Mouse (Mus musculus) limb, embryonic 15.5 days (tissue): Measurements from ENCODE around the gene Hoxd9. TPM values are rescaled to one million over a fixed set of nuclear protein-coding genes. Genes with fewer than 3 reads are reported as not detected.

ENCODE experiments used
- ATAC-seq: fragments of 200-750 bp; cut with Nextera tagmentation; 2 replicates; pipeline ENCODE4 v1.8.0; 2017; ENCODE audit warnings: low read depth, moderate TSS enrichment; ENCODE audit not compliant: insufficient number of reproducible peaks, low FRiP score, low TSS enrichment
- H3K27ac ChIP-seq: fragments of 300-500 bp; sonication (generic); 2 replicates; pipeline ENCODE4 v1.5.1; 2015; ENCODE audit warnings: moderate library complexity, mild to moderate bottlenecking, inconsistent platforms
- H3K27me3 ChIP-seq: fragments of 300-500 bp; sonication (generic); 2 replicates; pipeline ENCODE4 v1.6.1; 2015; ENCODE audit warnings: inconsistent platforms
- H3K36me3 ChIP-seq: fragments of 300-500 bp; sonication (generic); 2 replicates; pipeline ENCODE4 v1.6.1; 2015; ENCODE audit warnings: inconsistent platforms
- H3K4me1 ChIP-seq: fragments of 300-500 bp; sonication (generic); 2 replicates; pipeline ENCODE4 v1.6.1; 2015; ENCODE audit warnings: inconsistent platforms
- H3K4me2 ChIP-seq: fragments of 300-500 bp; sonication (generic); 2 replicates; pipeline ENCODE4 v1.6.1; 2015; ENCODE audit warnings: mild to moderate bottlenecking, inconsistent platforms
- H3K4me3 ChIP-seq: fragments of 300-500 bp; sonication (generic); 2 replicates; pipeline ENCODE4 v1.5.1; 2015; ENCODE audit warnings: mild to moderate bottlenecking, inconsistent platforms
- H3K9ac ChIP-seq: fragments of 300-500 bp; sonication (generic); 2 replicates; pipeline ENCODE4 v1.6.1; 2015; ENCODE audit warnings: inconsistent platforms
- H3K9me3 ChIP-seq: fragments of 300-500 bp; sonication (generic); 2 replicates; pipeline ENCODE4 v1.6.1; 2016; ENCODE audit warnings: inconsistent platforms
- WGBS: fragments of 180-500 bp; shearing (Covaris S2); methylation state at CpG from one replicate; pipeline ENCODE4 v1.1.7; 2015; 5-methylcytosine and 5-hydroxymethylcytosine counted together
- polyA plus RNA-seq: library from polyadenylated mRNA; unstranded; fragments of >200 nt; fragmentation: Nextera tagmentation; extraction: Ambion mirVana; gene quantifications from 2 replicates; pipeline ENCODE4 v1.2.1, GENCODE M21; 2015

The Hoxd9 gene
- polyA plus RNA-seq, 1 experiment from 2014 or later, result 7.1 TPM

DNA sequence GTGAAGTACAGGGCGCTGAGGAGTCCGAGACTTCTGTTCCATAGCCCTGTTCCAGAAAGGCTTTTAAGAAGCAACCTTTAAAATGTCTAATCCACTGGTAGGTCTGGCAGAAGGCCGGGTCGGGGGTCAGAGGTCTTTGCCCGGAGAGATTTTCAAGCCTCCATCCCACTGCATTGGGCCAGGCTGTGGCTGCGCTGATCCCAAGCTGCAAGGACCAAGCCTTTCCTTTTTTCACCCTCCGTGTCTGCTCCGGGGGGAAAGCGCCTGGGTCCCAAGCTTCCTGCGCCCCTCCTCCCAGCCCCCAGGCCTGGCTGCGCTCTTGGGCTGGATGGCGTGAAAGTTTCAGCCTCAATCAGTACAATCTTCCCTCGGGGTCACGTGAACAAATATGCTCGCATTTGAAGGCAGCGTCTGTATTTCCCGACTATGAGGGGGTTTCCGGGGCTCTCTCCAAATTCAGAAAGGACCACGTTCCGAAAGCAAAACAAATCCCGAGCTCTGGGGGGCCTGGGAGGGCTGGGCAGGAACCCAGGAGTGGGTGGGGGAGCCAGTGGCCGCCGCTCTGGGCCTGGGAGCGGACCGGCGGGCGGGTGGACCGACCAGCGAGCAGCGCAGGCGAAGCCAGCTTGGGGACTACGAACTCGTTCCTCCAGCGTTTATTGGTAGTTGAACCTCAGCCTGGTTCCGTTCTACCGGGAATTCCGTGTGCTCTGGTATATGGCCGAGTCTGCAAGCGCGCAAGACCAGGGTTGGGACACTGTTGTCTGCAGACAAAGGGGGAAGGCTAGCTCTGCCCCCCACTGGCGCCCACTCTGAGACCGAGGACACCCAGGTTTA lies 38.5 kb downstream of the Hoxd9 start:
- peaks cover 98% of the 10 kb centered on the region for H3K27me3 ChIP-seq
- no peak for ATAC-seq
- no peaks in the 10 kb centered on the region for H3K36me3 ChIP-seq
- no peak overlapping the region for H3K9ac ChIP-seq
- H3K4me3 ChIP-seq, result peak overlapping the region; percentile 13
- H3K27ac ChIP-seq, result no peak overlapping the region
- WGBS, result 4% methylated on average over 42 of the region's 42 CpGs
- H3K4me2 ChIP-seq, result peak overlapping the region; percentile 30
- H3K4me1 ChIP-seq, result peaks cover 45% of the 10 kb centered on the region
- no peaks in the 10 kb centered on the region for H3K9me3 ChIP-seq

DNA sequence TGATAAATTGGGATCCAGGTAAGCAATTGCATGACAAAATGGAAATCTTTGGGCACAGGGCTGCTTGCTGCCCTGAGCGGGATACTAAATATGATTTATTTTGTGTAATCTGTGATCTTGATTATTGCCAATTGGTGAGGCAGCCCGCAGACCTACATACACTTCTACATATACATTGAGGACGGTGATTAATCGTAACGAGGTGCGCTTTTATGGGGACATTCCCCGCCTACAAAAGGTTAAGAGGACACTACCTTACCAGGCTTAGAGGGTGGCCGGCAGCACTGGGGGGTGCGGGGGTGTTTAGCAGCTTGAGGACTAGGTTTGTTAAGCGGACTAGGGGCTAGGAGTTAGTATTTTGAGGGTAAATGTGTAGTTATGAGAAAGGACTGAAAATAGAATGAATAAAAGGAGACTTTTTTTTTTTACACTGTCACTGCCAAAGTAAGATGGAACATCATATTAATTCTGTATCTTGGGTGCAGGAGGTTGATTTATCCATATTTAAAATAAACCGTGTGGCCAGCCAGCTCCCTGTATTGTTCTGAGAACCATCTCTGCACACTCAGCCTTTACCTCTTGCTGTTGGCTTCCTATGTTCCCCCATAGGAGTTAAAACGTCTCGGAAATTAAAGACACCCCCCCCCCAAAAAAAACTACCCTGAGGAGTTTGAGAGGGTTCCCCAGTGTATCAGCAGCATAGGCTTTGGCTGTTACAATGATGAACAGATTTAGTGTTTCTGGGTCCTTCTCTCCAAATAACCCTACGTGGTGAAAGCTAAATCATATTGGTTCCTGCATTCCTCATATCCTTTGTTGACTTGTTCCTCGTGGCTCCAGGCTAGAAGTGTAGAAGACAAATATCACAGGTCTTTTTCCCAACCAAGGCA lies 39.4 kb downstream of the Hoxd9 start:
- Histone ChIP-seq H3K27me3 (peaks cover 98% of the 10 kb centered on the region), H3K4me3 (peak overlapping the region; percentile 13; the same call in 1 of the 2 replicates), H3K4me2 (no peak overlapping the region), H3K9ac (no peak overlapping the region), H3K9me3 (no peaks in the 10 kb centered on the region), H3K4me1 (peaks cover 45% of the 10 kb centered on the region), H3K27ac (no peak overlapping the region), H3K36me3 (no peaks in the 10 kb centered on the region)
- no peak for ATAC-seq
- 9% methylated on average over 15 of the region's 15 CpGs for WGBS

DNA sequence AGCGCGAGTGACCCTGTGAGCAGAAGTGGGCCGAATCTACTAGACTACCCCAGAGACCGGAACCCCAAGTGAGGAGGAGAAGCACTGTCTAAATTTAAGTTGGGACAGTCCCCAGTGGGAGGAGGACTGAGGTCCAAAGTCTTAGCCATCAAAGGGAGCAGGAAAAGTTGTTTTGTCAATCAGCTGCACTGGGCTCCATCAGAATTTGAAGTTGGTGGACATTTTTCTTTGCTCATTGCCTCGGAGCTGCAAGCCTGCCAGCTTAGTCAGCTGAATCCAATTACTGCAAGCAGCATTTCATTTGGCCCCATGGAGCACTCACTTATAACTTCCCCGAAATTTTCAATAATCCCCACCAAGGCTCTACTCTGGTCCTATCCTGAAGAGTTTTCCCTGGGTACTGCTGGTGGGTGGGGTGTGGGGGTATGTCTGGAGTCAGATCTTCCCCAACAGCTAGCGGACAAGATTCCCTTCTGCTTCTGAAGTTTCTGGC lies 40.1 kb downstream of the Hoxd9 start:
- no peaks in the 10 kb centered on the region for H3K9me3 ChIP-seq
- 14% methylated on average over 7 of the region's 7 CpGs for WGBS
- H3K36me3 ChIP-seq, result no peaks in the 10 kb centered on the region
- H3K9ac ChIP-seq, result no peak overlapping the region
- peaks cover 41% of the 10 kb centered on the region for H3K4me1 ChIP-seq
- H3K27ac ChIP-seq, result no peak overlapping the region
- no peak for ATAC-seq
- H3K27me3 ChIP-seq, result peaks cover 98% of the 10 kb centered on the region
- H3K4me2 ChIP-seq, result no peak overlapping the region
- no peak overlapping the region for H3K4me3 ChIP-seq

DNA sequence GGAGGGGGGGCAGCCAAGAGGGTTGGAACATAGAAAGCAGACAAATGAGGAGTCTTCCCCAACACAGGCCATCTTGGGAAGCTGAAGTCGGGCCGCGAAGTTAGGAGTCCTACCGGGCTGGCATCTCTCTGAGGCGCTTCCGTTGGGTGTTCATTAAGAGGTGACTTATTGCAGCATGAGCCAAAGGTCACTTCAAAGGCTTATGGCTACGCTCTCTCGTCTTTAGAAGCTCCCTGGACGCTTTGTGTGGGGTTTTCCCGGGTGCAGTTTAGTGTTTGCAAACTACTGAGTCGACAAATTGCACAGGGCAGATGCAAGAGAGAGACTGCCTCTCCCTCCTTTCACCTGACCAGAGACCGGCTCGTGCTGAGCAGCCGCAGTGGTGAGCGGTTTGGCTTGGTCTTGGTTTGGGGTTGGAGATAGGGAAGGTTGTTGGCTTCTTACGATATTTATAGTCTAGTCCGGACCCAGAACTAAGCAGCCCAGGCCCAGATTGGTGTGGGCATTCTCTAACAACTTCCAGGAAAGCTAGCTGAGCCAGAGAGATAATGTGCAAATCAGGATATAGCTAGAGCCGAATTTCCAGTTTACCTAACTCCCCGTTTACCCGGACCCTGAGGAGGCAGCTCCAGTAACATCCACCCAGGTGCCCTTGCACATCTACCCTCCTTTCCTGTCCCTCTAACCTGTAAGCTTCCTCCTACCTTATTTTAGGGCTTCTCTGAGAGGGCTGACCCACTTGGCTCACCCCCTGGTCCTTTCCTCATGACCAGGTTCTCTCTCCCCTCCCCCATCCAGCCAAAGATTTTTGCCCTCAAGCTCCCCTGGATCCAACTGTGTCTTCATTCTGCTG lies 41.3 kb downstream of the Hoxd9 start:
- H3K36me3 ChIP-seq, result no peaks in the 10 kb centered on the region
- no peak for ATAC-seq
- no peak overlapping the region for H3K27ac ChIP-seq
- H3K9ac ChIP-seq, result no peak overlapping the region
- peaks cover 37% of the 10 kb centered on the region for H3K4me1 ChIP-seq
- peaks cover 97% of the 10 kb centered on the region for H3K27me3 ChIP-seq
- WGBS, result 10% methylated on average over 20 of the region's 20 CpGs
- no peak overlapping the region for H3K4me3 ChIP-seq
- no peaks in the 10 kb centered on the region for H3K9me3 ChIP-seq
- no peak overlapping the region for H3K4me2 ChIP-seq

DNA sequence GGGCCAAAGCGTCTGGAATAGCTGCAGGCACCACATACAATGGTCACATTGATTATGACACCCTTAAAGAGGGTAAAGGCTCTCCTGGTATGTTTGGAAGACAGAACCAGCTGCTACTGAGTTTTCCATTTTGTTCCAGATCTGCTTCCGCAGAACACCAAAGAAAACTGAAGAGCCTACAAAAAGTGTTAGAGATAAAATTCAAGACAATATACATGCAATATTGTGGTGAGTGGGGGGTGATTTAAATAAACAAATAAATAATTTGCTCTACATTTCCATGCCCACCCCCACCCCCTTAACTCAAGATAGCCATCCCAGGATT lies 41.9 kb downstream of the Hoxd9 start:
- peaks cover 37% of the 10 kb centered on the region for H3K4me1 ChIP-seq
- H3K27me3 ChIP-seq, result peaks cover 97% of the 10 kb centered on the region
- no peak overlapping the region for H3K27ac ChIP-seq
- WGBS, result 29% methylated on average over 2 of the region's 2 CpGs
- H3K36me3 ChIP-seq, result no peaks in the 10 kb centered on the region
- no peaks in the 10 kb centered on the region for H3K9me3 ChIP-seq
- no peak overlapping the region for H3K4me3 ChIP-seq
- no peak overlapping the region for H3K4me2 ChIP-seq
- ATAC-seq, result no peak
- H3K9ac ChIP-seq, result no peak overlapping the region

DNA sequence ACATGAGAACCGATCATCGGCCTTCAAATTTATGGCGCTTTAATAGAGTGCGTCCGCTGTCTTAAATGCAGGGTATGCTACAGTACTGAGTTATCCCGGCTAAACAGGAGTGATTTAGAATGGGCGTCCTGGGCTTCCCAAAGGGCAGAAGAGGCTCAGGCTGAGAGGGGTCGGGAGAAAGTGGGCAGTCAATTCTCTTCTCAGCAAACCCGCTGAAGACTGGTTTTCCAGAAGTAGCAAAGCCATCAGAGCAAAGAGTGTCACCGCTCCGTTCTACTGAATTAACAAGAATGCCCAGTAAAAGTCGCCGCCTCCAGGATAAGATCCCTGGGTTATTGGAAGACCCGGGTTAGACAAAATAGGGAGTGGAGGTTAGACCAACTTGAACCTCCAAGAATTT lies 42.3 kb downstream of the Hoxd9 start:
- no peak overlapping the region for H3K4me2 ChIP-seq
- H3K9me3 ChIP-seq, result no peaks in the 10 kb centered on the region
- peaks cover 97% of the 10 kb centered on the region for H3K27me3 ChIP-seq
- WGBS, result 8% methylated on average over 14 of the region's 14 CpGs
- H3K4me3 ChIP-seq, result peak overlapping the region; percentile 19; the same call in 1 of the 2 replicates
- no peaks in the 10 kb centered on the region for H3K36me3 ChIP-seq
- no peak overlapping the region for H3K27ac ChIP-seq
- H3K9ac ChIP-seq, result no peak overlapping the region
- ATAC-seq, result no peak
- peaks cover 37% of the 10 kb centered on the region for H3K4me1 ChIP-seq

DNA sequence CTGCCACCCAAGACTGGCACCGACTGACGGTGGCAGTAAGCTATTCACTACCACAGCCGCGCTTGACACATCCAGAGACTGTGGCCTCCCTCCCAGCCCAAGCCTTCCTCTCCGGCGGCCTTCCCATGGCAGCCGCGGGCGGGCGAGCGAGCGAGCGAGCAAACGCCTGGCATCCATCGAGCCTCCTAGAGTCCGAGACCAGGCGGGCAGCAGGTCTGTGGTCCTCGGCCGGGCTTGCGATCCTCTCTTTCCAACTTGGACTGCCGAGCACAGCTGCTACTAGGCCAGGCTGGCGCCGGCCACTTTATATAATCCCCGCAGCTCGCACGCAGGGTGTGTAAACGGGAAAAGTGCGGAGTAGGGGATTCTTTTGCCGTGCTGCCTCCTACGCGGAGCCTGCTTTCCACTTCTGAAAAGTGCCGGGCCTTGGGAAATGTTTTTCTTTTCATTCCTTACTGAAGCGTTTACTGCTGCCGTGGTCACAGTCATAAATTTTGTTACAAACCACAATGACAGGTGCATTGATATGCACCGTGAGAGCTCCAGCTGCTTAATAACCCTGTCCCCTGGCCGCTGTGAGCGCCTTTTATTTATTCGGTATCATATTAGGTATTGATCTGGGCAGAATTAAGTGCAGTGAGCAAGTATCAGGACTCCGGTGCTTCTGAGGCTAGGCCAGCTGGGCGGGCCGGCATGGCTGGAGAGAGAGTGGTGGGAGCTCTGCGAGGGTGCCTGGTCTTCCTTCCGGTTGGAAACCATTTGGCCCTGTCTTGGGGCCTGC lies 43.0 kb downstream of the Hoxd9 start:
- H3K4me2 ChIP-seq, result peak overlapping the region; percentile 25; the same call in 1 of the 2 replicates
- no peak overlapping the region for H3K27ac ChIP-seq
- WGBS, result 3% methylated on average over 43 of the region's 43 CpGs
- peaks cover 97% of the 10 kb centered on the region for H3K27me3 ChIP-seq
- peak overlapping the region; percentile 19 for H3K4me3 ChIP-seq
- no peaks in the 10 kb centered on the region for H3K36me3 ChIP-seq
- no peak for ATAC-seq
- peaks cover 33% of the 10 kb centered on the region for H3K4me1 ChIP-seq
- H3K9me3 ChIP-seq, result no peaks in the 10 kb centered on the region
- no peak overlapping the region for H3K9ac ChIP-seq

DNA sequence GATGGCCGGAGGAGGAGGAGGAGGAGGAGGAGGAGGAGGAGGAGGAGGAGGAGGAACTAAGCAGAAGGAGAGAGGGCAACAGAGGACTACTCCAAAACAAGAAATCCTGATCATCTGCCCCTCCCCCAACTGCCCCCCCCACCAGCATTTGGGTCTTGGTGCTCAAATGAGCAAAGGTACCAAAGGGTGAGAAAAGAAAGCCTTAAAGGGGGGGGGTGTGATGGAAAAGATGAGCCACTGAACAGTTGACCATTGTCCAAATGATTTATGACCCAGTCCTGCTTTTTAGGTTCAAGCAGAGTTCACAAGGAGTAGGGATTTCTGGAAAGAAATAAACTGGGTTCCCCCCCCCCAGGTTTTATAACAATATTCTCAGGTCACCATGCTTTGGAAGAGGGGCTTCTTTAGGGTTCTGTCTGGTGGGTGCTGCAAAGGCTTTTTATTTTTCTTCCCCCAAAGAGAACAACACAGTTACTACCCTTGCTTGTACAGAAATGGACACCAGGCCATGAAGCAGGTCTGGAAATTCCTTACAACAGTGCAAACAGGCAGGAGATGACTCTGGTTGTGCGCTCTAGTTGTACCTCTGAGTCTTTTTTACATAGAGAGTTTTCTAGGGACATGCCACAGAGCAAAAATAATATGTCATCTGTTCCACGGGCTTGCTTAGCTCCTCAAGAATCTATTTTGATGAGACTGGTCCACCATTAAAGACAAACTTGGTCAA lies 43.9 kb downstream of the Hoxd9 start:
- Histone ChIP-seq H3K27ac (no peak overlapping the region), H3K4me1 (peaks cover 28% of the 10 kb centered on the region), H3K9me3 (no peaks in the 10 kb centered on the region), H3K9ac (no peak overlapping the region), H3K4me2 (no peak overlapping the region), H3K27me3 (peaks cover 97% of the 10 kb centered on the region), H3K36me3 (no peaks in the 10 kb centered on the region), H3K4me3 (no peak overlapping the region)
- WGBS, result 58% methylated on average over 2 of the region's 3 CpGs
- ATAC-seq, result no peak

DNA sequence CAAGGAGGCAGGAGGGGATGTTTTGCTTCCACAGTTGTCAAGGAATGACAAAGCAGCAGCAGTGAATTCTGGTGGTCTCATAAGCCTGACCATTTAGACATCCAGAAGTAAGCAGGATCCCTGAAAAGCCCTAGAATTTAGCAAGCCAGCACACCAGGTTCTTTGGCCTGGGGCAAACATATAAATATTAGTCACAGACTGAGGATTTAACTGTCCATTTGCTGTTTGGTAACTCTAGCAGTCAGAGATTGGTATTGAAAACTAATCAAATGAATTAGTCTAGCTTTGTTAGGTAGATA lies 44.4 kb downstream of the Hoxd9 start:
- Histone ChIP-seq H3K9me3 (no peaks in the 10 kb centered on the region), H3K36me3 (no peaks in the 10 kb centered on the region), H3K4me1 (peaks cover 32% of the 10 kb centered on the region), H3K4me3 (no peak overlapping the region), H3K27ac (no peak overlapping the region), H3K4me2 (no peak overlapping the region), H3K9ac (no peak overlapping the region), H3K27me3 (peaks cover 97% of the 10 kb centered on the region)
- ATAC-seq, result no peak

DNA sequence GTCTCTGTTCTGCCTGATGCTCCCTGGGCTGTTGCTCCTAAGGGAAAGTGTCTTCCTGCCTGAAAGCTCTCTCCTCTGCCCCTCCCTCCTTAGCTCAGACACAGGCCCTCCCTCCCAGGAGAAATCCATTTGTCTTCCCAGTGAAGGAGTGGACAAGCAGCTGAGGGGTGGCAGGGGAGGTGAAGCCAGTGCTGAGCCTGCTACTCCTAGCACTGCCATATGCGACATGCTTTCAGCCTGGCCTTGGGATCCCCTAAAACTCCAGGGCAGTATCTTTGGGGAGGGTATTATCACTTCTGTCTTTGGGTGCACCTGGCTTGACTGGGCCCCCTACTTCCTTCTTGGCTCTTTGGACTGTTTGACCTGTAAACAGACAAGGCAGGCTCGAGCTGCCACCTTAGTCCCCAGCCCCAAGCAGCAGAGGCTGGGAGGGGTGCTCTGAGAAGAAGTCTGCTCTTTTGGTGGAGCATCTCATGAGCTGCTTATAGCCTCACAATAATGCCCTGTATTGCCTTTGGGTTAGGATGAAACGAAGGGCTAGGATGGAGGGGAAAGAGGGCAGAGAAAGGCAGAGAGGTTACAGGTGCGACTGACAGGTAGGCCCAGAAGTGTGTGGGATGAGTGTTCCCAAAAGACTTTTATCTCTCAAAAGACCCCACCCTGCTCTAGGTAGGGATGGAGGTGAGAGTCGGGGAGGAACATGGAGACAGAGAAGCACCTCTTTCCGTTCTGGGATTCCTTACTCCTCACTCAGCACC lies 48.2 kb downstream of the Hoxd9 start:
- WGBS, result 25% methylated on average over 6 of the region's 6 CpGs
- no peaks in the 10 kb centered on the region for H3K36me3 ChIP-seq
- no peak overlapping the region for H3K9ac ChIP-seq
- H3K4me1 ChIP-seq, result peaks cover 26% of the 10 kb centered on the region
- no peak overlapping the region for H3K4me2 ChIP-seq
- H3K27me3 ChIP-seq, result peaks cover 96% of the 10 kb centered on the region
- ATAC-seq, result no peak
- H3K4me3 ChIP-seq, result no peak overlapping the region
- no peaks in the 10 kb centered on the region for H3K9me3 ChIP-seq
- H3K27ac ChIP-seq, result no peak overlapping the region
